Mouse (Mus musculus): Measurements from ENCODE around the gene Lrrc4. TPM values are rescaled to one million over a fixed set of nuclear protein-coding genes. Genes with fewer than 3 reads are reported as not detected.

Gene Lrrc4
- polyA plus RNA-seq, 1 experiment from 2014 or later = 1.9 TPM

DNA sequence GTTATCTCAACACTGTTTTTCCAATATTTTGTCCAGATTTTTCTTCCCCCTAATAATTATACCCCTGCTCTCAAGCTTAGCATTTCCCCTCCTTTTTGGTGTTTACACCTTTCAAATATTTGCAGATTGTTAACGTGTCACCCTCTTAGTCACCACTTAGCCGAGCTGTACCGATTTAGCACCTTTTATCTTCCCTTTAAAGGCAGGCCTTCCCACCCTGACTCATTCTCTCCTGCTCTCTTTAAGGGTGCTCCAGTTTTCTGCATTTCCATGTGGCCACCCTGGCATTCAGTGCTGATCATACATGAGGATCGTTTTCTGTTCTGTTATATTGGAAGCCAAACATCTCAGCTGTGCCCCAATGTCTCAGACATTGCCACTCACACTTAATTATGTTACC lies 41.9 kb downstream of the Lrrc4 start:
- Histone ChIP-seq H3K9me3 (replicated peaks) (no peaks in the 10 kb centered on the region), H3K4me3 (replicated peaks) (no peak overlapping the region), H3K4me1 (0 out of 2 replicates have a peak, but pooled peaks cover 9% of the 10 kb centered on the region), H3K27me3 (no peaks in the 10 kb centered on the region), H3K36me3 (no peaks in the 10 kb centered on the region), H3K4me2 (no peak overlapping the region), H3K9ac (no peak overlapping the region), H3K27ac (no peak overlapping the region)
- 48% methylated on average over 4 of the region's 4 CpGs for WGBS
- ATAC-seq (replicated peaks; ENCODE audit: low FRiP score) = no peak

DNA sequence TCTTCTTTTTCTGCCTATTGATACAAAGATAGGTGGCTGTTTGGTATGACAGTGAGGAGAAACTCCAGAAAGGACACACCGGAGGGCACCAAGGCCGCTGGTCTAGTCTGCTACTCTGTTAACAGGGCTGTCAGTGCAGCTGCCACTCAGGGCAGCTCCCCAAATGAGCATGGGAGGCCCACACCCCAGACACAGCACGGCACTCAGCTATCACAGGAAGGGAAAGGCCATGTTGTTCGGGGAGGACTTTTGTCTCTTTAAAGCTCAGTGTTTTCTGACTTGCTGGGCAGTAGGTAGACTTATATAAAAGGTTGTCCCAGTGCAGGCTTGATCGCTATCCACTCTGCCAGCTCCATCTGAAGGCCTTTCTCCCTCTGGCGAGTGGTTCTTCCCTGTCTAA lies 44.4 kb downstream of the Lrrc4 start:
- no peak overlapping the region for H3K4me2 ChIP-seq
- H3K27me3 ChIP-seq = no peaks in the 10 kb centered on the region
- no peak overlapping the region for H3K27ac ChIP-seq
- no peaks in the 10 kb centered on the region for H3K9me3 ChIP-seq (replicated peaks)
- peaks cover 9% of the 10 kb centered on the region; the same call in 1 of the 2 replicates for H3K4me1 ChIP-seq
- WGBS = 63% methylated on average over 6 of the region's 6 CpGs
- no peak overlapping the region for H3K4me3 ChIP-seq (replicated peaks)
- no peak overlapping the region for H3K9ac ChIP-seq
- H3K36me3 ChIP-seq = no peaks in the 10 kb centered on the region
- ATAC-seq (replicated peaks; ENCODE audit: low FRiP score) = no peak

DNA sequence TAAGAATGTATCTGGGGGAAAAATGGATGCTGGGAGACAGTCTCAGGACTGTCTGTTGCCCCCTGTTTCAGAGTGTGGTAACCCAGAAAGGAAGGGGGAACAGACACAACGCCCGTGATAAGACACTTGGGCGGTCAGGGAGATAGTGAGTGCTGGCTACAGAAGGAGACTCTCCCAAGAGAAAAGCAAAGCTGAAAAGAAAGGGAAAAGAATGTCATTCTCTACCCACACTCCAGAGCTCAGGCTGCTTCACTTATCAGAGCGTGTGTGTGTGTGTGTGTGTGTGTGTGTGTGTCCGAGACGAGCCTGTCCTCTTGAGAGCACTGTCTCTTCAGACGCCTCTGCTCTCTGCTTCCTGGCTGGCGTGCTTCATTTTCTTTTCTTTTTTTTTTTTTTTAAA lies 45.8 kb downstream of the Lrrc4 start:
- H3K4me3 ChIP-seq (replicated peaks) = no peak overlapping the region
- peaks cover 17% of the 10 kb centered on the region; the same call in 1 of the 2 replicates for H3K4me1 ChIP-seq
- H3K9me3 ChIP-seq (replicated peaks) = no peaks in the 10 kb centered on the region
- 71% methylated on average over 8 of the region's 8 CpGs for WGBS
- no peaks in the 10 kb centered on the region for H3K27me3 ChIP-seq
- no peak overlapping the region for H3K9ac ChIP-seq
- H3K4me2 ChIP-seq = no peak overlapping the region
- no peak overlapping the region for H3K27ac ChIP-seq
- ATAC-seq (replicated peaks; ENCODE audit: low FRiP score) = no peak
- H3K36me3 ChIP-seq = no peaks in the 10 kb centered on the region

DNA sequence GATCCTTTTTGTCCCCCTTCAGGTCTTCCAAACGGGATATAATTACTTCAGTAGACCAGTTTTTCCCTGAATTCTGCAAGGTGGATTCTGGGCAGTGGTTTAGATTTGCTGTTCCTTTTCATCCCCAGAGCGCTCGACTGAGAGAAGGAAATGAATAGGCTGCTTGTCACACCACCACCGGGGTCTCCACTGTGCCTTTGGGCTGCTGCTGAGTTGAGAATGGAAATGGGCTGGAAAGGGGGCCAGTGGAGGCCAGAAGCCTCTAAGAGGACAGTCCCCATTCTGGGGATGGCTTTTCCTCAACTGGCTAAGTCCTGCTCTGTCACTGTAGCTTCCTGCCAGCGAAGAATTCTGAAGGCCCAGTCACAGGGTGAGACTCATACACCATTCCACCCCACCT lies 47.6 kb downstream of the Lrrc4 start:
- ATAC-seq (replicated peaks; ENCODE audit: low FRiP score) = no peak
- Histone ChIP-seq H3K27me3 (no peaks in the 10 kb centered on the region), H3K4me2 (no peak overlapping the region), H3K9ac (no peak overlapping the region), H3K27ac (no peak overlapping the region), H3K4me1 (peaks cover 12% of the 10 kb centered on the region; the same call in 1 of the 2 replicates), H3K36me3 (no peaks in the 10 kb centered on the region), H3K4me3 (replicated peaks) (no peak overlapping the region), H3K9me3 (replicated peaks) (no peaks in the 10 kb centered on the region)
- 73% methylated on average over 5 of the region's 5 CpGs for WGBS

DNA sequence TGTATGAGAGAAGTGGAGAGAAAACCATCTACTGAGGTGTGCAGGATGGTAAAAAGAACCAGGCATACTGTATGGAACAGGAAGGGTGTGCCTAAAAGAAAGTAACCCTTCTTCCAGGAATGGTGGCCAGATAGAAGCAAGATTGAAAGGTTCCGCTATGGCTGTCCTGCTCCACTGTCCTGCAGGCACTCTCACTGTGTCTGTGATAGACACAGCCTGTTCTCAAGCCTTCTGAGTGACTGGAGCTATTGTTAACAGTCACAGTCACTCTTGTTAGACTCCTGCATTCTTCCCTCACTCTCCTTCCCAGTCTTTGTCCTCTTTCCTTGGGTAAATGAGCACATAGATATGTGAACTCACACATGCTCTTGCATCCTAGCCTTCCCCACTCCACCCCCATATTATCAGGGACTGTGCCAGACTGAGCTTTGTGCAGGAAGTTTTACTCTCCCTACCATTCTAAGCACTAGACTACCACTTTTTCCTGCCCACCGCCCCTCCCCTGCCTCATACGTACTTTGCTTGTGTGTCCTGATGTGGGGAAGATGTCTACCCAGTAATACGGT lies 48.4 kb downstream of the Lrrc4 start:
- no peak overlapping the region for H3K4me2 ChIP-seq
- H3K27me3 ChIP-seq = no peaks in the 10 kb centered on the region
- H3K27ac ChIP-seq = no peak overlapping the region
- peaks cover 10% of the 10 kb centered on the region; the same call in 1 of the 2 replicates for H3K4me1 ChIP-seq
- H3K9ac ChIP-seq = no peak overlapping the region
- no peaks in the 10 kb centered on the region for H3K9me3 ChIP-seq (replicated peaks)
- 86% methylated on average over 4 of the region's 4 CpGs for WGBS
- ATAC-seq (replicated peaks; ENCODE audit: low FRiP score) = no peak
- no peaks in the 10 kb centered on the region for H3K36me3 ChIP-seq
- H3K4me3 ChIP-seq (replicated peaks) = no peak overlapping the region

DNA sequence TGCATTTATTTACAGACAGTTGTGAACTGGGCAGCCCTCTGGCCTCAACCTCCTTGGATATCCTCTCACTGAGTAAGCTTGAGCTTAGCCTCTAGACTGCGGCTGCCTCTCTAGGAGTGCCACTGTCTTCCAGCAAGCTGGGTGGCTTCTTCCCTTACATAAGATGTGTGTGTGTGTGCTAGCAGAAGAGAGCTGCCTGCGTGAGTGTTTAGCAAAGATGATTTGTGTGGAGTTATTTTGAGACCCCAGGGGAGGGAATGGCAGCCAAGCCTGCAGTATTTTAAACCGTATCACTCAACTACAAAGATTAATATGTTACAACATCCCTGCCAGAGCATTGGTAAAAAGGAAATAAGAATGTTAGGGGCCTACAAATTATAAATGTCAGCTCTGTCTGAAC lies 49.9 kb downstream of the Lrrc4 start:
- H3K4me2 ChIP-seq = no peak overlapping the region
- no peaks in the 10 kb centered on the region for H3K9me3 ChIP-seq (replicated peaks)
- 0 out of 2 replicates have a peak overlapping the region, but pooled peaks have one; percentile 20 for H3K27ac ChIP-seq
- H3K4me1 ChIP-seq = peaks cover 10% of the 10 kb centered on the region; the same call in 1 of the 2 replicates
- no peaks in the 10 kb centered on the region for H3K36me3 ChIP-seq
- no peak for ATAC-seq (replicated peaks; ENCODE audit: low FRiP score)
- no peaks in the 10 kb centered on the region for H3K27me3 ChIP-seq
- WGBS = 35% methylated on average over 3 of the region's 3 CpGs
- no peak overlapping the region for H3K4me3 ChIP-seq (replicated peaks)
- no peak overlapping the region for H3K9ac ChIP-seq

DNA sequence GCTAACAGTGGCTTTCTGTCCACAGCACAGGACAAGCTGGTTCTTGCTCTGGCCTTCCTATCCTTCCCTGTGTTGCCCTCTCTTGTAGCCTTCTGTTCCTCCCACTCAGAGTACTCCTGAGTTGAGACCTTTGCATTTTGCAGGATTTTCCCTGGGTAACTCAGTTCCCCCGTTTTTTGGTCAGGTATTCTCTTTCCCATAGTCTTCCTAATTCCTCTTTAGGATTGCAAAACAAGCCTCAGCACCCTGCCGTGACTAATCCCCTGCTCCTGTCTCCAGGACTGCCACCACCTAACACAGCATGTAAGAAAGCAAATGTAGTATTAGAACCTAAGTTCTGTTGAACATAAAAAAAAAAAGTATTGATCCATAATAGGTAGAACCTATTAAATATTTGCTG lies 60.2 kb downstream of the Lrrc4 start:
- H3K4me2 ChIP-seq = no peak overlapping the region
- WGBS = 61% methylated on average over 2 of the region's 2 CpGs
- H3K4me1 ChIP-seq = 0 out of 2 replicates have a peak, but pooled peaks cover 3% of the 10 kb centered on the region
- peaks cover 15% of the 10 kb centered on the region for H3K36me3 ChIP-seq
- H3K9me3 ChIP-seq (replicated peaks) = no peaks in the 10 kb centered on the region
- H3K4me3 ChIP-seq (replicated peaks) = no peak overlapping the region
- no peak for ATAC-seq (replicated peaks; ENCODE audit: low FRiP score)
- H3K9ac ChIP-seq = no peak overlapping the region
- H3K27ac ChIP-seq = no peak overlapping the region
- no peaks in the 10 kb centered on the region for H3K27me3 ChIP-seq

DNA sequence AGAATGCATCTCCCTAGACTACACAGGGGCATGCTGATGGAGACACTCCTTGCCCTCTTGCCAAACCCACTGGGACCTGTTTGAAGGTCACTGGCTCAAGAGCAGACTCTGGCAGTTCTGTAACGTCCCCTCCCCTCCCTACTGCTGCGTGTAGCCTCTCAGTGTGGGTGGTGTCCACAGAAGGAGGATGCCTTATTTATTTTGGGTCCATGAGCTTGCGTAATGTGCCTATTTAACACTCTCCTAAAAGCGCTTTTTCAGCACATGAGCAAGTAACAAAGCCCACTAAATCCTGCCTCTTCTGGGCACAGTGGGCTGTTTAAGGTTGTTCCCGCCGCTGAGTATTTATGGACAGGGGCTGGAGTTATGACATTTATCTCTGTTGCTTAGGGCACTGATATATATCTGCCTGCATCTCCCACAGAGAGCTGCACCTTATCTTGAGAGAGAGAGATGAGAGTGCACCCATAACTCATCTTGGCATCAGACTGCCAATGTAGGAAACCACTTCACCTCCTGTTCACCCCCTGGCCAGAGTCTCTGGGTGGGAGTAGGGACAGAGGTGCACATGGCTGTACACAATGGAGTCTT lies 63.6 kb downstream of the Lrrc4 start:
- H3K27me3 ChIP-seq = no peaks in the 10 kb centered on the region
- no peak for ATAC-seq (replicated peaks; ENCODE audit: low FRiP score)
- WGBS = 49% methylated on average over 6 of the region's 6 CpGs

DNA sequence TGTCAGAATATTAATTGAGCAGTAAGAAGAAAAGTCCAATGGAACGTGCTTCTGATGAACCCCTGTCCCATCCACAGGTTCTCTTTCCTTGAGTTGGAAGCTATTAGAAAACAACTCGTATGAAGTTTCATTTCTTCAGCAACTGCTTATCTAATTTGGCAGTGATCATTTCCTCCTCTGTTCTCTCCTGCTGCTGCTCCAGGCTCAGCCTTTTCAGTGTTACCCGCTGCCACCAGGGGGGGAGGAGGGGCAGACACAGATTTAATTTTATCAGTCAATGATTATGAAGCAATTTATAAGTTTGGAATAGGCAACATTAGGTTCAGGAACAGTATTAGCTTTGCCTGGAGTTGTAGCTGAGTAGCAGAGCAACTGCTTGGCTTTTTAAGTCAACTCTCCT lies 64.9 kb downstream of the Lrrc4 start:
- Histone ChIP-seq H3K9me3 (replicated peaks) (no peaks in the 10 kb centered on the region), H3K4me3 (replicated peaks) (no peak overlapping the region), H3K4me1 (peaks cover 12% of the 10 kb centered on the region), H3K9ac (no peak overlapping the region), H3K4me2 (no peak overlapping the region), H3K27me3 (no peaks in the 10 kb centered on the region), H3K36me3 (peaks cover 12% of the 10 kb centered on the region), H3K27ac (no peak overlapping the region)
- 72% methylated on average over 3 of the region's 3 CpGs for WGBS
- ATAC-seq (replicated peaks; ENCODE audit: low FRiP score) = no peak

More for the DNA sequence above, 63.6 kb downstream of the Lrrc4 start:
- H3K9ac ChIP-seq = no peak overlapping the region
- no peak overlapping the region for H3K4me2 ChIP-seq
- no peak overlapping the region for H3K4me3 ChIP-seq (replicated peaks)
- H3K36me3 ChIP-seq = peaks cover 12% of the 10 kb centered on the region
- no peaks in the 10 kb centered on the region for H3K9me3 ChIP-seq (replicated peaks)
- H3K27ac ChIP-seq = no peak overlapping the region
- H3K4me1 ChIP-seq = 0 out of 2 replicates have a peak, but pooled peaks cover 3% of the 10 kb centered on the region

DNA sequence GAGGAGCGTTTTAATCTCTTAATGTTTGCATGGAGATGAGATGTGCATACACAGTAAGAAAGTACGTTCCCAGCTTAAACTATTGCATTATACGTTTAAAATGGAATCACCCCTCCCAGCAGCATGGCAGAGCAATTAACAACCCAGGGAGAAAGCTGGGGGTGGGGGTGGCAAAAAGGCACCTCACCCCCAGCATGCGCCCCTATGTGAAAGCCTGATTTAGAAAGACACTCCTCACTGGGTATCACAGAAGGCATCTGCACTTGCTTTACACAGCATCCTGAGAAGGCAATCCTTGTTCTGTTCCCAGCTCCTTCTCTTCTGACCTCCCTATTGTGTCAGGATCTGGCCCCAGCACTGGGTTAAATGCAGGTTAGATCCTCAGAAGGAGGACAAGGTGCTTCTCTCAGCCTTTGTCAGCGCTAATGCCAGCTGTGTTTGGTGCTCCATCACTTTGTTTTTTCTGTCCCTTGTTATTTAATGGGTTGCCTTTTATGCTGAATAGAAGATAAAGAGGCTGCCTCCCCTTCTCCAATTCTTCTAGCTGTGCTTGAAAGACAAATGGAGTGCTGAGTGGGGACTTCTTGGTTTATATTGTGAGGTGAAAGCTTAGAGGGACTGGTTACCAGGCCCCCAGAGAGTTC lies 69.3 kb downstream of the Lrrc4 start:
- Histone ChIP-seq H3K9ac (no peak overlapping the region), H3K9me3 (replicated peaks) (no peaks in the 10 kb centered on the region), H3K4me2 (no peak overlapping the region), H3K4me3 (replicated peaks) (no peak overlapping the region), H3K27ac (no peak overlapping the region), H3K27me3 (no peaks in the 10 kb centered on the region), H3K36me3 (no peaks in the 10 kb centered on the region), H3K4me1 (peaks cover 24% of the 10 kb centered on the region)
- 39% methylated on average over 5 of the region's 5 CpGs for WGBS
- ATAC-seq (replicated peaks; ENCODE audit: low FRiP score) = no peak

DNA sequence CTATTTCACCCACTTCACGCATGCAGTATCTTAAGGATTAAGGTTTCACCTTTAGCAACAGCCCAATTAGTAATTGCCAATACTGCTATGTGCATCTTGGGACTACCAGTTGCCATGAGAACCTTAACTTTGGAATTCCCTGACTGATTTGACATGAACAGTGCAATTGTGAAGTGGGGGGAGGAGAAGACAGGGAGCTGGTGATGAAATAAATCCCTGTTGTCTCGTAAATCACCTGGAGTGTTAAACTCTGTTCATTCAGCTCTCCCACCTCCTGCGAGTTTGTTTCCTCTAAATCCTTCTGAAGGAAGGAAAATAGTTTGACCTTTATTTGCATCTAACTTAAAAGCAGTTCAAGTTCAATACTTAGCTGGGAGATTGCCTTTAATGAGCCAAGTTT lies 69.8 kb downstream of the Lrrc4 start:
- no peak overlapping the region for H3K4me2 ChIP-seq
- H3K9ac ChIP-seq = no peak overlapping the region
- no peaks in the 10 kb centered on the region for H3K36me3 ChIP-seq
- no peak overlapping the region for H3K4me3 ChIP-seq (replicated peaks)
- no peak for ATAC-seq (replicated peaks; ENCODE audit: low FRiP score)
- peaks cover 24% of the 10 kb centered on the region for H3K4me1 ChIP-seq
- no peaks in the 10 kb centered on the region for H3K27me3 ChIP-seq
- 41% methylated on average over 3 of the region's 3 CpGs for WGBS
- H3K27ac ChIP-seq = no peak overlapping the region
- no peaks in the 10 kb centered on the region for H3K9me3 ChIP-seq (replicated peaks)

DNA sequence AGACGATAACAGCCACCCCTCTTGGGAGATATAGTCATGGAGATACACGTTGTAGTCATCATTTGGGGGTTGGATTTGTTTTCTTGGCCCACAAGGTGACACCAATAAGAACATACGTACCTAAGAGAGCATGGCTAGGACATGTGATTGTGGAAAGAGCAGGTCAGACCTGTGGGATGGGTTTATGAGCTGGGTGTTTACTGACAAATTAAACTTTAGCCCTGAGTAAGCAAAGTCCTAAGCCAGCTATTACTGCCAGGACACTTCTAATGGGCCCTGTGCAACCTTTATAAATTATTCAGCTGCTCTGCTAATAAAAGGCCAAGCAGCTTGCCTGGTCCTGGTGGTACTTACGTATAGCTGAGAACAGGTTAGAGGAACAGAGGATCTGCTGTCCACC lies 73.3 kb downstream of the Lrrc4 start:
- H3K36me3 ChIP-seq = no peaks in the 10 kb centered on the region
- ATAC-seq (replicated peaks; ENCODE audit: low FRiP score) = no peak
- H3K27me3 ChIP-seq = no peaks in the 10 kb centered on the region
- no peak overlapping the region for H3K4me3 ChIP-seq (replicated peaks)
- H3K4me1 ChIP-seq = peaks cover 26% of the 10 kb centered on the region
- no peaks in the 10 kb centered on the region for H3K9me3 ChIP-seq (replicated peaks)
- 63% methylated on average over 4 of the region's 4 CpGs for WGBS
- no peak overlapping the region for H3K9ac ChIP-seq
- H3K27ac ChIP-seq = no peak overlapping the region
- no peak overlapping the region for H3K4me2 ChIP-seq

Data from kidney, embryonic 15.5 days (tissue).